Mouse (Mus musculus): ENCODE results near the gene Stxbp3.
A peak's percentile ranks its signal among the peaks of the same experiment; 100 is the strongest.

DNA sequence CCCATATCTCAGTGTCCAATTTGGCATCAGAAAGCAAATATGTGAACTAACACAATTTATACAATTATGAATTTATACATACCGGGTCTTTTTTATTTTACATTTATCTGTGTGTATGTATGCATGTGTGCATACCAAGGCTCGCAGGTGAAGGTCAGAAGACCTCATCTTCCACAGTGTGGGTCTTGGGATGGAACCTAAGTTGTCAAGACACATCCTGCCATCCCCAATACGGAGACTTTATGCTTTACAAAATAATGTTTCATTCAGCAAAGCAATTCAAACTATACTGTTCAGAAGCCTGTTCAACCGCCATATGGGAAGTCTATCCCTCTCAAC is 359 bp upstream of the Stxbp3 start:
- peak; percentile 69; the same call in 1 of the 2 replicates for TF ChIP-seq CTCF (conservative IDR thresholded peaks at IDR 0.05; ENCODE audit: low read length)
- no peak for TF ChIP-seq NANOG (IDR thresholded peaks at IDR 0.05; ENCODE audit: borderline replicate concordance, low read length)
- TF ChIP-seq POU5F1 (IDR thresholded peaks at IDR 0.05; ENCODE audit: borderline replicate concordance, low read length), result no peak
